Mouse (Mus musculus) neural tube, embryonic 11.5 days (tissue): Measurements from ENCODE around the gene Coq10b. TPM values are rescaled to one million over a fixed set of nuclear protein-coding genes. Genes with fewer than 3 reads are reported as not detected.

Source experiments
- ATAC-seq: fragments of 200-750 bp; cut with Nextera tagmentation; 2 replicates; pipeline ENCODE4 v1.8.0; 2017; ENCODE audit warnings: moderate number of reproducible peaks, mild to moderate bottlenecking, moderate TSS enrichment, moderate library complexity; ENCODE audit not compliant: insufficient read depth, low FRiP score, low TSS enrichment
- DNase-seq: peaks from one replicate; pipeline ENCODE4 v3.0.0-alpha.2; 2015; ENCODE audit warnings: low spot score
- H3K27ac ChIP-seq: fragments of 300-500 bp; sonication (generic); 2 replicates; pipeline ENCODE4 v1.5.1; 2014; ENCODE audit warnings: low read depth, mild to moderate bottlenecking, low read length
- H3K27me3 ChIP-seq: fragments of 300-500 bp; sonication (generic); 2 replicates; pipeline ENCODE4 v1.6.1; 2014; ENCODE audit warnings: mild to moderate bottlenecking, low read length, mixed read lengths; ENCODE audit not compliant: control insufficient read depth, insufficient read depth
- H3K36me3 ChIP-seq: fragments of 300-500 bp; sonication (generic); 2 replicates; pipeline ENCODE4 v1.6.1; 2014; ENCODE audit warnings: mild to moderate bottlenecking, low read length, moderate library complexity, mixed read lengths; ENCODE audit not compliant: control insufficient read depth, insufficient read depth
- H3K4me1 ChIP-seq: fragments of 300-500 bp; sonication (generic); 2 replicates; pipeline ENCODE4 v1.6.1; 2014; ENCODE audit warnings: low read length, mixed read lengths; ENCODE audit not compliant: control insufficient read depth, insufficient read depth
- H3K4me2 ChIP-seq: fragments of 300-500 bp; sonication (generic); 2 replicates; pipeline ENCODE4 v1.6.1; 2014; ENCODE audit warnings: low read depth, mild to moderate bottlenecking, moderate library complexity
- H3K4me3 ChIP-seq: fragments of 300-500 bp; sonication (generic); 2 replicates; pipeline ENCODE4 v1.5.1; 2014; ENCODE audit warnings: low read depth, low read length
- H3K9ac ChIP-seq: fragments of 300-500 bp; sonication (generic); 2 replicates; pipeline ENCODE4 v1.6.1; 2014; ENCODE audit warnings: mild to moderate bottlenecking, low read length
- H3K9me3 ChIP-seq: fragments of 300-500 bp; sonication (generic); 2 replicates; pipeline ENCODE4 v1.6.1; 2016; ENCODE audit warnings: low read length; ENCODE audit not compliant: control insufficient read depth
- WGBS: fragments of 180-500 bp; shearing (Covaris S2); extraction: QIAGEN DNeasy Blood & Tissue Kit; methylation state at CpG from one replicate; pipeline ENCODE4 v1.1.7; 2014; 5-methylcytosine and 5-hydroxymethylcytosine counted together
- polyA plus RNA-seq: library from polyadenylated mRNA; unstranded; fragments of >200 nt; fragmentation: Nextera tagmentation; extraction: Ambion mirVana; gene quantifications from 2 replicates; pipeline ENCODE4 v1.2.1, GENCODE M21; 2014

Coq10b gene
- polyA plus RNA-seq, 1 experiment from 2014 or later, result 31.9 TPM

- H3K9me3 ChIP-seq, result no peaks in the 10 kb centered on the region
- no peak overlapping the region for H3K4me3 ChIP-seq
- DNase-seq, result no peak
- ATAC-seq, result no peak
- H3K4me2 ChIP-seq, result no peak overlapping the region
- no peak overlapping the region for H3K27ac ChIP-seq
- H3K9ac ChIP-seq, result no peak overlapping the region
- WGBS, result 74% methylated on average over 5 of the region's 5 CpGs
- H3K36me3 ChIP-seq, result peaks cover 8% of the 10 kb centered on the region
- H3K27me3 ChIP-seq, result no peaks in the 10 kb centered on the region
- H3K4me1 ChIP-seq, result no peaks in the 10 kb centered on the region
Measured at GRCm38 (mm10) chr1:55075652-55076394, 23.3 kb downstream of the Coq10b start.

DNA sequence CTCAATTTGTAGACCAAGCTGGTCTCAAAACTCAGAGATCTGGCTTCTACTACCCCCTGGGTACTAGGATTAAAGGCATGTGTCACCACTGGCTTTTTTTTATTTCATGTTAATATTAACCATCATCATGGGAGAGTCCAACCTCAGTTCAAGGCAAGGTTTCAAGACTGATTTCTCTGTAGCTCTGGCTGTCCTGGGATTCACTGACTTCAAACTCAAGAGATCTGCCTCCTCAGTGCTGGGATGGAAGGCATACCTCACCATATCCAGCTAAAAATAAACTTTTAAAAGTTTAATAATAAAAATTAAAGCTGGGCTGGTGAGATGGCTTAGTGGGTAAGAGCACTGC lies 23.8 kb downstream of the Coq10b start:
- peaks cover 10% of the 10 kb centered on the region for H3K36me3 ChIP-seq
- H3K4me2 ChIP-seq, result no peak overlapping the region
- H3K27me3 ChIP-seq, result no peaks in the 10 kb centered on the region
- no peak overlapping the region for H3K27ac ChIP-seq
- no peak overlapping the region for H3K4me3 ChIP-seq
- no peaks in the 10 kb centered on the region for H3K4me1 ChIP-seq
- H3K9ac ChIP-seq, result no peak overlapping the region
- H3K9me3 ChIP-seq, result no peaks in the 10 kb centered on the region
- ATAC-seq (no peak), DNase-seq (no peak)

- peaks cover 10% of the 10 kb centered on the region for H3K36me3 ChIP-seq
- ATAC-seq, result no peak
- DNase-seq, result no peak
- H3K9me3 ChIP-seq, result no peaks in the 10 kb centered on the region
- H3K27ac ChIP-seq, result no peak overlapping the region
- H3K4me2 ChIP-seq, result no peak overlapping the region
- no peak overlapping the region for H3K9ac ChIP-seq
- no peaks in the 10 kb centered on the region for H3K27me3 ChIP-seq
- H3K4me1 ChIP-seq, result no peaks in the 10 kb centered on the region
- H3K4me3 ChIP-seq, result no peak overlapping the region
- 80% methylated on average over 2 of the region's 2 CpGs for WGBS
Measured at GRCm38 (mm10) chr1:55076849-55077516, 24.4 kb downstream of the Coq10b start.

DNA sequence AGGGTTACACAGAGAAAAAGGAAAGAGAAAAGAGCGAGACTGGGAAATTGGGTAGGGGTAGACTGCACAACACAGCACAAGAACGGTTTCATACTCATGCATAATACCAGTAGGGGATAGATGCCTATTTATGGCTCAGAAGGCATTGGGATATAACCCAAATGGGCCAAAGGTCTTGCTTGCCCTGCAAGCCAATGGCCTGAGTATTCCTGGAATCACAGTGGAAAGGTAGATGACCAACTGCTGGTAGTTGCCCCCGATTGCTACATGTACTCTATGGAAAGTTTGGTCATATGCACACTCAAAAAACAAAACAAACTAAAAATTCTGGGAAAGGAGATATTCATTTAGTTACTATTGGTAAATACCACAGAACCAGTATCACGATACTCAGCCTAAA lies 27.1 kb downstream of the Coq10b start:
- Histone ChIP-seq H3K4me3 (no peak overlapping the region), H3K27ac (no peak overlapping the region), H3K4me2 (no peak overlapping the region), H3K9me3 (no peaks in the 10 kb centered on the region), H3K4me1 (no peaks in the 10 kb centered on the region), H3K27me3 (no peaks in the 10 kb centered on the region), H3K36me3 (peaks cover 22% of the 10 kb centered on the region), H3K9ac (no peak overlapping the region)
- 94% methylated on average over 4 of the region's 4 CpGs for WGBS
- ATAC-seq (no peak), DNase-seq (no peak)

DNA sequence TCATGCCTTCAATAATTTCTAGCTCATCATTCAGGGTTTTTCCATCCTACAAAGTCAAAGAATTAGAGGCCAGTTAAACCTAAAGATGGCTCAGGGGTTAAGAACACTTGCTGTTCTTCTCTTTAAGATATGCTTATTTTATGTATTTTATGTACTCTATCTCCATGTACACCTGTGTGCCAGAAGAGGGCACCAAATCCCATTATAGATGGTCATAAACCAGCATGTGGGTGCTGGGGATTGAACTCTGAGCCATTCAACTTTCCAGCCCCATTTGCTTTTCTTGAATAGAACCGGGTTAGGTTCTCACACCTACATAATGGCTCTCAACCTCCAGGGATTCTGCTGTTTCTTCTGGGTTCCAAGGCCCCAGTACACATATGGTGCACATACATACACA lies 29.5 kb downstream of the Coq10b start:
- ATAC-seq, result no peak

DNA sequence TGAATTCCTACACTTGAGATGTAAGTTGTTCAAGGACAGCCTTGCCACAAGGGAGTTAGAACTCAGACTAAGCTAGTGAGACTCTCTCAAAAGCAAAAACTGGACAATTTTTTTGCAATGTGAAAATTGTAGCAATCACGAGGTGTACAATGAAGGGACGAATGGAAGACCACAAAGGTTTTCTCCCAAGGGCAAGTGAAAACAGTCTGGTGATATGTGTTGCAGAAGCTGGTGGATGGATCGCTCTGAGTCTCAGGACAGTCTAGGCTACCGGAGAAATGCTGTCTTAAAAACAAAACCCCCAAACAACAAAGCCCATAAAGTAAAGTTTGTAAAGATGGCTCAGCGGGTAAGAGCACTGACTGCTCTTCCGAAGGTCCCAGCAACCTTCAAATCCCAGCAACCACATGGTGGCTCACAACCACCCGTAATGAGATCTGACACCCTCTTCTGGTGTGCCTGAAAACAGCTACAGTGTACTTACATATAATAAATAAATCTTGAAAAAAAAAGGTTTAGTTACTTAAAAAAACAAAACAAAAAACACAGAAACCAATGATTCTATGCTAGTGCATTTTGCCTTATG lies 33.3 kb downstream of the Coq10b start:
- no peaks in the 10 kb centered on the region for H3K27me3 ChIP-seq
- H3K4me3 ChIP-seq, result peak overlapping the region; percentile 91; the same call in 1 of the 2 replicates
- H3K36me3 ChIP-seq, result peaks cover 16% of the 10 kb centered on the region
- DNase-seq (no peak), ATAC-seq (no peak)
- H3K27ac ChIP-seq, result no peak overlapping the region
- H3K9me3 ChIP-seq, result no peaks in the 10 kb centered on the region
- H3K4me1 ChIP-seq, result peaks cover 18% of the 10 kb centered on the region
- peak overlapping the region; percentile 84 for H3K4me2 ChIP-seq
- peak overlapping the region; percentile 18; the same call in 1 of the 2 replicates for H3K9ac ChIP-seq
- 44% methylated on average over 7 of the region's 7 CpGs for WGBS

More for the DNA sequence above, 29.5 kb downstream of the Coq10b start:
- Histone ChIP-seq H3K4me2 (no peak overlapping the region), H3K36me3 (peaks cover 25% of the 10 kb centered on the region), H3K9me3 (no peaks in the 10 kb centered on the region), H3K4me3 (no peak overlapping the region), H3K27me3 (no peaks in the 10 kb centered on the region), H3K4me1 (peaks cover 10% of the 10 kb centered on the region), H3K27ac (no peak overlapping the region), H3K9ac (no peak overlapping the region)
- no peak for DNase-seq
- 32% methylated on average over 1 of the region's 1 CpGs for WGBS

GRCm38 (mm10) chr1:55086868-55087400 lies 34.4 kb downstream of the Coq10b start:
- Histone ChIP-seq H3K9me3 (no peaks in the 10 kb centered on the region), H3K9ac (peak overlapping the region; percentile 96), H3K36me3 (peaks cover 14% of the 10 kb centered on the region), H3K4me2 (peak overlapping the region; percentile 84), H3K27ac (peak overlapping the region; percentile 92), H3K4me3 (peak overlapping the region; percentile 91), H3K27me3 (no peaks in the 10 kb centered on the region), H3K4me1 (peaks cover 18% of the 10 kb centered on the region)
- no peak for ATAC-seq
- peak; percentile 32 for DNase-seq
- under 1% methylated on average over 13 of the region's 13 CpGs for WGBS

DNA sequence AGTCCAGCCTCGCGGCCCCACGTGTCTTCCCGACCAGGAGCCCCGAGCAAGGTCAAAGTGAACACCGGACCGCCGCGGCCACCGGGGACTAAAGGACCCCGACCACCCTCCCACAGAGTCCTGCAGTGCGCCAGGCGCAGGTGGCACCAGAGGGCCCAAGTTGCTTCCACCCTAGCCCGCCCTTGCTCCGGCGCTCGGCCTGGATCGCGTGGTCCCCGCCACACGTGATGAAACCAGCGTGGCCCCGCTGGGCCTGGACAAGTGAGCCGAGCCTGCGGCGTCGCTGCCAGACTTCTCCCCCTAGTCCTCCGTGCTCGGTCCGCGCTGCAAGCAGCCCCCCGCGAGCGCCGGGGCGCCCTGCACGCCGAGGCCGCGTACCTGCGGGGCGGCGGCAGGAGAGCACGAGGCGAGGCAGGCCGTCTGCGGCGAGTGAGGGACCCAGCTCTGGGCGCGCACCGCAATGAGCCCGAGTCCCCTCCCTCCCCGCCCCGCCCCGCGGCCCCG lies 34.9 kb downstream of the Coq10b start:
- no peaks in the 10 kb centered on the region for H3K27me3 ChIP-seq
- H3K9ac ChIP-seq, result peak overlapping the region; percentile 96
- peaks cover 12% of the 10 kb centered on the region for H3K36me3 ChIP-seq
- H3K27ac ChIP-seq, result peak overlapping the region; percentile 92
- H3K4me2 ChIP-seq, result peak overlapping the region; percentile 84
- H3K4me3 ChIP-seq, result peak overlapping the region; percentile 91
- DNase-seq (no peak), ATAC-seq (peak; percentile 77)
- peaks cover 18% of the 10 kb centered on the region for H3K4me1 ChIP-seq
- under 1% methylated on average over 45 of the region's 57 CpGs for WGBS
- H3K9me3 ChIP-seq, result no peaks in the 10 kb centered on the region
